Mouse (Mus musculus): Measurements from ENCODE around the gene Cideb.

Cideb gene

DNA sequence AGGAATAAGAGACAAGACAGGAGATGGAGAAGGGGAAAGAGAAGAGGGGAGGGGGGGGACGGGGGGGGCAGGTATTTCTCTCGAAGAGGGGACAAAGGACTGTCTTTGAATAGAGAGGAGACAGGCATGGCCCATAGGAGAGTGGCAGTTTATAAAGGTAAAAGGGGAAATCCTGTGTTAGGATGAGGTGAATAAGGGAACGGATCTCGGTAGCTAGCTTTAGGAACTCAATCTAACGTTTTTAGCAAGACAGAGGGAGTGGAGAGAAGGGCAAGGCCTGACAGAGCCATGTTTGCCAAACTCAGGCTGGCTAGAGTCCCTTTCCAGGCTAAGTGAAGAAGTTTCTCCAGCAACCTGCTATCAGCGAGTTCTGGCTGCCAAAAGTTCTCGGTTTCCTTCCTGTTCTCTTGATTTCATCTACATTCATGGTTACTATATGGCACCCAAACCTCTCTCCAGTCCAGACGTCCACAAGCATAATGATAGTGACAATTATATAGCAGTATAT lies 35.8 kb downstream of the Cideb start:
- DNase-seq (ENCODE audit: low read depth, low spot score), result no peak

DNA sequence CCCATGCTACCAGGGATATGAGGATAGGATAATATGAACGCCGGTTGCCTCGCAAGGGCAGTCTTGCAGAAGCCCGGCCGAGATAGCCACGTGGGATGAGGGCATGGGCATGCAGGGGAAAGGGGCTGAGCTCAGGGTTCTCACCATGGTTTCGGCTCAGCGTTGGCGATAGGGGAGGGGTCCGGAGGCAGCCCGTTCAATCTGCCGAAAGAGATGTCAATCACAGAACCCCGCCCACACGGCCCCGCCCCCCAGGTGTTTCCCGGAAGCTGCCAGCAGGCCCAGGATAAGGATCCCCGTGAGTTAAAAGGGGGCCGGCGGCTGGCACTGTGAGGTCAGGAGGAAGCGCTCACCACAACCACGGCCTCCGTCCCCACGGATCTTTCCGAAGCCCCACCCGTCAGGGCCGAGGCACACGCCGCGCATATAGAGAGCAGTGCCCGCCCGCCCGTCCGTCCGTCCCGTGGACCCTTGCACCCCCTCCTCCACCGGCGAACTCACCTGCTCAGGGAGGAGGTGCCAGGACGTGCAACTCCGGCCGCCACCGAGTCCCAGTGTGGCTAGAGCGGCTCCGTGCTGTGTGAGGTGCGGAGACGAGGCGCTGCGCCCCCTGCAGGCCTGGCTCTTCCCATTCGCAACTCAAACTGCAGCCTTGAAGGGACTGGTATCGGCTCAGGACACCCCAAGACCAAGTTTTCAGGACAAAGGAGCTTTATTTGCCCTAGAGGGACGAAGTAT lies 36.4 kb downstream of the Cideb start, which contains the start of gene Rabggta:
TSS of gene Rabggta (minus strand) at position 564 of the 738 bp plus-strand sequence.
- peak; percentile 80 for DNase-seq (ENCODE audit: low read depth, low spot score)

DNA sequence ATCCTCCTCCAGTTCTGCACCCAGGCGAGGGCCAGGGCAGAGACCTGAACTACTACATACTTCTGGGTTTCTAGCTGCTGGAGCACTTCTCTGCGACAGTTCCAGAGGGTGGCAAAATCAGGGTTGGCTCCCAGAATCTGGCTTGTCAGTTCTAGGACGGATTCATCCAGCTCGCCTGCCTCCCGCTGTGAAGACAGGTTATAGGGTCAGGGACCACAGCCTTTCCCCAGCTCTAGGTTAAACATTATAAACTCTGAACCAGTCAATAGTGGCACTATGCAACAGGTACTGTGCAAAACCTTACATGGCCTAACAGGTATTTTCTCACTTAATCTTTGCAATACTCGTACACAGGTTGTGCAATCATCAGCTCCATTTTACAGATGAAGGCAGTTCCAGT lies 37.2 kb downstream of the Cideb start:
- DNase-seq (ENCODE audit: low read depth, low spot score), result no peak

DNA sequence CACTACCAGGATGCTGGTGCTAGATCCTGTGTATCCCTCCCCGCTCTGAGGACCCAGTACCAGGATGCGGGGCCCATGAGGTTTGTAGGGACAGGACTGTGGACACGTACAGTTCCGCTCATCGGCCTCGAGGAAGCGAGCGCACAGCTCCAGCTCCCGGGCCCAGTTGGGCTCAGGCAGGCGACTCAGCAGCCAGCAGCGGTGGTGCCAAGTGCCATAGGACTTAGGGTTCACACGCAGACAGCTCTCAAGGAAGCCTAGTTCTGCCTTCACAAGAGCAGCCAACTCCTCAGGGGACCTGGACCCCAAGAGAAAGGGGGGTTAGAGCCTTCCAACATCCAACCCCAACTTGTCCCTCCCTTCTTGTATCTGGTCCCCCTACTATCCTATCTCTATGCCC lies 37.6 kb downstream of the Cideb start:
- DNase-seq (ENCODE audit: low read depth, low spot score), result no peak

DNA sequence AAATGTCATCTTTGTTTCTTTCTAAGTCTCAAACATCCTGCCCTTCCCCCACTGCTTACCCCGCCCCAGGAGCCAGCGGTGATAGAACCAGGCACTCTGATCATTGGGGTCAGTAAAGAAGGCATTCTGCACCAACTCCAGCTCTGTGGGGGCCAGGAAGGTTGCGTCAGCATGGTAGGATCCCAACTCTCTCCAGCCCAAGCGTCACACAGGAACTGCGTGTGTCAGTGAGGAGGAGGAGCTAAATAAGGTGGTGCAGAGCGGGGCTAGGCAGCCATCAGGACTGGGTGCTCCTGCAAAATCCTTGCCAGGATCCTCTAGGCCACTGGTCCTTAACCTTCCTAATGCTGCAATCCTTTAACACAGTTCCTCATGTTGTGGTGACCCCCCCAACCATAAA lies 38.5 kb downstream of the Cideb start:
- no peak for DNase-seq (ENCODE audit: low read depth, low spot score)

DNA sequence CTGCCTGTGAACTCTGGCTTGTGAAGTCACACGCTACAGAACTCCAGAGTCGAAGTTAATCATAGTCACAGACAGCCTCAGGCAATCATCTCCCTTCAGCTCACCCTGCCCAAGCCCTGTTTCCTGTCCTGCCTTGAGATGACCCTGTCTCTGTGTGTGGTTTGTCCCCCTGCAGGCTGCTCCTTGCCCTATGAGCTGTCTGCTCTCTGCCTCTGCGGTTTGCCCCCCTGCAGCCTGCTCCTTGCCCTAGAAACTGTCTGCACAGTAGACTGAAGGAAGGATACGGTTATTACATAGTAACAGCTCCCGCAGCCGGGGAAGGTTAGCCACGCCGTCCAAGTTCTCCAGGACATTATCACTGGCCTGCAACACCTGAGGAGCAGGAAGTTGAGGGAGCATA lies 41.4 kb downstream of the Cideb start:
- DNase-seq (ENCODE audit: low read depth, low spot score), result no peak

DNA sequence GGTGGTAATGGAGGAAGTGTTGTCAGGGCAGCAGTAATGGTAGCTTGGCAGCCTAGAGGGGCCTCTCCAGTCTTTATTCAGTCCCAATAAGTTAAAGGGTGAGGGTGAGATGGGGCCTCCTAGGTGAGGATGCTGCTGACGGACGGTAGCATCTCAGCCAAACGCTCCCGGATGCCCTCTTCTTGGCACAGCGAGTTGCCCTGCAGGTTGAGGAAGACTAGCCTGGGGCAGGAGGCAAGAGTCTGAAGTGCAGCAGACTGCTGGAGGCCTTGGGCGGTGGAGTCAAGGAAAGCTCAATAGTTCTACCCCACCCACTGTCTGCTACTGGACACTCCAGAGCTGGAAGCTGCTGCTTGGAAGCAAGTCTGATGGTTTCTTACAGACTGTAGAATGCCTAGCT lies 42.0 kb downstream of the Cideb start:
- DNase-seq (ENCODE audit: low read depth, low spot score), result no peak

DNA sequence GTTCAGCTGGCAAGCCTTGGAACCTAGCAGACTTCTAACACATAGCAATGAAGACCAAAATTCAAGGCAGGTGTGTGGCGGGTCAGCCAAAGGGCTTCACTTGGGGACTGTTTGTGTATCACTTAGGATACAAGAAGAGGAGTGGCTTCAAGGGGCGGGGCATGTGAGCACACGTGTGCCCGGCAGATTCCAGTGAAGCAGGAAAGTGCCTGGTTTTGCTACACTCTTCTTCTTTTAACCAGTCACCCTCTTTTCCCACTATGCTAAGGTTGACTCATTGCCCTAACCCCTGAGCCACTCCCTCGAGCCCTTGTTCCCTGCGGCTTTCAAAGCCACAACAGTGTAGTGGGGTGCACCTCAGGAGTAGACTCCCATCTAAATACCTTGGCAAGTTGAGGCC lies 43.4 kb downstream of the Cideb start:
- no peak for DNase-seq (ENCODE audit: low read depth, low spot score)

DNA sequence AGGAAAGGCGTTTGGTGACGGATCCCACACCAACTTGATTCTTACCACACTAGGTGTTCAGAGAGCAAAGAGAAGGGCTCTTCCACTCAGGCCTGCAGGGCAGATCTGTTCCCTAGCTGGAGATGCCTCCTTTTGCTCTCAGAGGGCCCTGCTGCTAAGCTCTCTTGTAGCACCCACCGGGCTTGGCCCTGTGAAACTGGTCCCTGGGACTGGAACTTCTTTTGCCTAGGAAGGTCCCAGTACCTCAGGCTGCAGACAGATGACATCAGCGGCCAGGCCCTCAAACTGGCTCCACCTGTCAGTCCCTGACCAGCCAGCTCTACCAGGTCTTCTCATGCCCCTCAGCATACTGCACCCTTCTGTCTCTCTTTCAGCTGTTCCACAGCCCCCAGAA lies 44.5 kb downstream of the Cideb start, which contains the start of gene Tgm1:
TSS of gene Tgm1 (minus strand) at position 198 of the 394 bp plus-strand sequence.
- no peak for DNase-seq (ENCODE audit: low read depth, low spot score)

DNA sequence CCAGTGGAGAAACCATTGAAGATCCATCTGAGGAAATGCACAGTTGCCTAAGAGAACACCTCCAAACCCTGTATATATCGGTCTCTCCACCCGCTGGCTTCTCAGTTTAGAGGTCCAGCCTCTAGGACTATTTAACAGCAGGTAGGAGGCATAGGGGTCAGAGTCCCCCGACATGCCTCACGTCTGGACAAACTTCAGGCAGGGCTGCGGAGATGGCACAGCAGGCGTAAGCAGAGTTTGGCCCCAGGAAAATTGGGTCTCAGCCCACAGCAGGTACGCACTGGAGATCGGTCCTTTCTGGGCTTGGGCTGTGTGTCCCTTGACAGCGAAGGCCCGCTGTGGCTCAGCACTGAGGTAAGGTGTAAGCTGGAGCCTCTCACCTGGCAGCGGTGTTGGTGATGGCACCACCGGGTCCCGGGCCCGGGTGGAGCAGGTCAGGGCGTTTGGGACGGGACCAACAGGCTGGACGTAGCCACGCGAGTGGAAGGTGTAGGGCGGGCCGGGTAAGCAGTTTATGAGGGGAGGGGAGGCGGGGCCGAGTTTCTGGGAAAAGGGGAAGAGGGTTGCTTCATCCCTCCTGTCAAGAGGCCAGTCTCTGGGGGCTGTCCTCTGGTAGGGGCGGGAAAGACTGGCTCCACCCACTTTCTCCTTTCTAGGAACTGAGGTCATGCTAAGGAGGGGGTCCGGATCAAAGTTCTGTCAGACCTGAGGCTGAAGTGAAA lies 45.1 kb downstream of the Cideb start:
- DNase-seq (ENCODE audit: low read depth, low spot score), result no peak

DNA sequence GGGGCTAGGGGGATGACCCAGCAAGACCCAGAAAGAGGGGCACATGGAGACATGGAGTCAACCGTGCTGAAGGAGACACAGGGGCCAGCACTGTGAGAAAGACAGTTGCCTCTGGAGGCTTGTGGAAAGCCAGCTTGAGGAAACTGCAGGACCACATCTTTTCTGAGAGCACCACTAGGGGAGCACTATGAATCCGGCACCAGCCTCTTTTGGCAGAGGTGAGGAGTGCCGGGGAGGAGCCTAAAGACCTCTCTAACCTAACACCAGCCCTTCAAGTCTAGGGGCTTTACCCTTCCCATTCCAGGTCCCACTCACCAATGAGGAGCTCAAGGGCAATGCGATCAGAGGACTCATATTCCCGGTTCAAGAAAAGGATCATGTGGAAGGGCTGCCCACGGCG lies 46.5 kb downstream of the Cideb start:
- DNase-seq (ENCODE audit: low read depth, low spot score), result no peak

DNA sequence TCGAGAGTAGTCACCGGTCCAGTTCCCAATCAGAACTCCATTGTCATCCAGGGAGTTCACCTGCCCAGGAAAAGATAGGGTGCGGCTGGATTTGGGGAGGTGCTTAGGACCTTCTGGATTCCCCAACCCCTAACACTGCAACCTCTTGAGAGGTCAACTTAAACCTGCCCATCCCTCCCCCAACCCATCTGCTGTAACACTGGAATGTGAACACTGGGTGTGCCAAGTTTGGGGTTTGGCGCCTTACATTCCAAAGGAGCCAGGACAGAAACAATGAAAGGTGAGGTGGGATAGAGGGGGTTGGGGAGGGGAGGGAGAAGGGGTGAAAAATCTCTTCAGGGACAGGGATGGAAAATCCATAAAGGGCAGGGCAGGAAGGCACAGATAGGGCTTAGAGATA lies 48.7 kb downstream of the Cideb start:
- no peak for DNase-seq (ENCODE audit: low read depth, low spot score)

DNA sequence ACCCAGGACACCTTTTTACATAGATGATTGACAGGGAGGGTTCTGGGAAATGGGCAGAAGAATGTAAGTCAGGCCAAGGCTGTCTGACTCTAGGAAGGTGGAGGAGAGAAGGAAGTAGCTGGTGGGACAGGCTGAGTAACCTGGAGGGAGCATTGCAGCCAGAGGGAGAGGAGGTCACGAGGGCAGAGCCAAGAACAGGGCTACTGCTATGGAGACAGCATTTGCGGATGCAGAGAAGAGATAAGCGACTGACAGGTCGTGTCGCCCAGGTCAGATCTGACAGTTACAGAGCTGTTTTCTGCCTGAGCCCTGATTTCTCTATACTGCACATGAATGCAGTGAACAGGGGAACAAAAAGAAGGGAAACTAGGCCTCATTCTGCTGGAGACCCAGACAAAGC lies 50.9 kb downstream of the Cideb start:
- DNase-seq (ENCODE audit: low read depth, low spot score), result no peak

DNA sequence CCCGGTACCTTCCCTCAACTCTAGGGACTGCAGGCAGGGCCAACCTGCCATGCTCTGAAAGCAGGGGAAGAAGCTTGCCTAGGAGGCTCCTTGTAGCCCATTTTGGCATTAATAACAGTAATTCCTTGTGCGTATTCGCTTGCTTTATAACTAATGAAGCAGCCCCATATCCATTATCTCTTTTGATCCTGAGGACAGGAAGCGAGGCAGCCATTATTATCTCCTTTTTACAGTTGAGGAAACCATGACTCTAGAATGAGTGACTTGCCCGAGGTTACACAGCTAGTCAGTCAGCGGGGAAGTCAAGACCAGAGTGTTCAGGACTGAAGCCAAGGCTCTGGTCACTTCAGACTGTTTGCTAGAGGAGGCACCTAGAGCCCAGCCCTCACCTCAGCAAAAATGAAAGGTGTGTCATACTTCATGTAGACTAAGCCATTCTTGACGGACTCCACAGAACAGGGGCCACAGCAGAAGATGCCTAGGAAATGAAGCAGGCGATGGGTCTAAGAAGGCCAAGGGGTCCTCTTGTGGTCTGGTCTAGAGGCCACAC lies 52.1 kb downstream of the Cideb start:
- no peak for DNase-seq (ENCODE audit: low read depth, low spot score)
